Mouse (Mus musculus): ENCODE data around the gene Ufsp2. TPM values are rescaled to one million over a fixed set of nuclear protein-coding genes. Genes with fewer than 3 reads are reported as not detected.
A peak's percentile ranks its signal among the peaks of the same experiment; 100 is the strongest.

Gene Ufsp2
- total and polyA plus RNA-seq, 3 experiments: 3.1 to 131 (median 82.8) TPM

DNA sequence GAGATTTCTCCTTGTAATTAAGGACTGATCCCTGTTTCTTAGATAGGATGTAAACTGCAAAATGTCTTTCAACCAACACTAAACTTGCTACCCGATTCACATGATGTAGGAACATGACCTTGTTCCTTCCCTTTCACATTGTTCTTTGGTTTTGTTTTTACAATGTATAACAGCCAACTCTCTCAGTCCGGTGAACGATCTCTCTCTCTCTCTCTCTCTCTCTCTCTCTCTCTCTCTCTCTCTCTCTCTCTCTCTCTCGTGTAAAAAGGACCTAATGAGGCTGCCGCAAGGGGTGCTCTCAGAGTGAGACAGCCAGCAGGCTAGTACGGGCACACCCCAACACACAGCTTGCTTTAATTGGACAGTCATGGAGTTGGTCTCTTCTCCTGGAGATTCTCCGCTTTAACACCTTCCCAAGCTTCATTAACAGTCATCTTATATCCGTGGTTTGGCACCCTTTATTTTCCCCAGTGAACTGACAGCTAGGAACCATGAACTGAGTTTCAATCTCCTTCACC lies 1.3 kb upstream of the Ufsp2 start:
- DNase-seq (ENCODE audit: low spot score): no peak
- Histone ChIP-seq H3K9me3 (replicated peaks) (peaks cover 10% of the 10 kb centered on the region), H3K4me3 (ENCODE audit: low read depth, low read length) (no peak overlapping the region), H3K36me3 (replicated peaks) (peaks cover 22% of the 10 kb centered on the region), H3K4me1 (ENCODE audit: insufficient read depth, low read depth, low read length) (peaks cover 17% of the 10 kb centered on the region), H3K27me3 (ENCODE audit: insufficient read depth, low read length) (no peaks in the 10 kb centered on the region)
- no peak for ATAC-seq (ENCODE audit: extremely low read depth, insufficient number of reproducible peaks, low FRiP score, poor library complexity, severe bottlenecking)
- TF ChIP-seq CTCF (IDR thresholded peaks at IDR 0.05; ENCODE audit: low read depth, low read length) (no peak), TAL1 (conservative IDR thresholded peaks at IDR 0.05; ENCODE audit: low read depth, low read length) (no peak), POLR2AphosphoS5 (IDR thresholded peaks at IDR 0.05; ENCODE audit: insufficient replicate concordance, low read depth, low read length) (no peak), GATA1 (IDR thresholded peaks at IDR 0.05; ENCODE audit: borderline replicate concordance, low read length) (no peak), GATA2 (IDR thresholded peaks at IDR 0.05; ENCODE audit: borderline replicate concordance, low read depth, low read length) (no peak)

DNA sequence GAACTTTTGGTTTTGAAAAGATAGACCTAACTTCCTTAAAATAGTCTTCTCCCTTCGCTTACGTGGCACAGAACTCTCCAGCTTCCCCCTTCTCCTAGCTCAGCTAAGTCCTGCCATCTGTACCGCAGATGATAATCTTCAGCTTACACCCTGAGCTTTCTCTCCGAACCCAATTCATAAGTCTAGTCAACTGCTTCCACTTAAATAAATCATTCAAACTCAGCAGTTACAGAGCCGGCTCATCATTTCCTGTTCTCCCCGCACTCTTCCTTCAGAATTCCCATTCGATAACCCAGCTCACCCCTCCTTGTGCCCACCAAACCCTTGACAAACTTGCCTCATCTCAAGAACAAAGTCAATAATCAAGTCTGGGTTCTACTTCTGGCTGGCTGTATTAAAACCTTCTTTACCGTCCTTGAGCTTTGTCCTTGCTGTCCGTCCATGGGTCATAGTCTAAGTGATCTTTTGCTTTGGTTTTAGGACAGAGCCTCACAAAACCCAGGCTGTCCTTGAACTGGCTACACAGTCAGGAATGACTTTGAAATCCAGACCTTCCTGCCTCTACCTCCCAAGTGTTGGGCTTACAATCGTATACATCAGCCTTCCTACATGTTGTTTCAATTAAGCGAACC lies 625 bp downstream of the Ufsp2 start:
- peak; percentile 54 for ATAC-seq (ENCODE audit: extremely low read depth, insufficient number of reproducible peaks, low FRiP score, poor library complexity, severe bottlenecking)
- peaks cover 33% of the 10 kb centered on the region for H3K36me3 ChIP-seq (replicated peaks)
- TF ChIP-seq POLR2AphosphoS5 (IDR thresholded peaks at IDR 0.05; ENCODE audit: insufficient replicate concordance, low read depth, low read length) (no peak), CTCF (IDR thresholded peaks at IDR 0.05; ENCODE audit: low read depth, low read length) (no peak), GATA2 (IDR thresholded peaks at IDR 0.05; ENCODE audit: borderline replicate concordance, low read depth, low read length) (no peak)
- H3K4me3 ChIP-seq (ENCODE audit: low read depth, low read length): peak overlapping the region; percentile 78
- no peaks in the 10 kb centered on the region for H3K27me3 ChIP-seq (ENCODE audit: insufficient read depth, low read length)
- H3K9me3 ChIP-seq (replicated peaks): peaks cover 8% of the 10 kb centered on the region
- DNase-seq (ENCODE audit: low spot score): peak; percentile 56
- peaks cover 17% of the 10 kb centered on the region for H3K4me1 ChIP-seq (ENCODE audit: insufficient read depth, low read depth, low read length)

DNA sequence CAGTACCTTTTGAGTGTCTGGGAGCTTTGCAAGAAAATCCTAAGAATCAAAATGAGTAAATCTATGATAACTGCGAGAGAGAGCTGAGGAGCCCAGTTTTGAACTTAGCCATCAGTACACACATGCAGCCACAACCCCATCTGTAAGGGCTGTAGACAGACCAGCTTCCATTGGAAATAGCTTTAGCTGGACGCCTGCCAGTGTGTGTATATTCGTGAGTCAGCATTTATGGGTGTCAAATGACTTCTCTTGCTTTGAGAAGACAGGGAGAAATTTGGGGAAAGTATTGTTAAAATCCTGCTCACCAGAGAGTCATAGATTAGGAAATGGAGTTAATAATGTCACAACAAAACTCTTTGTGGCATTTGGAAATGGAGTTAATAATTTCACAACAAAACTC lies 11.3 kb downstream of the Ufsp2 start:
- Histone ChIP-seq H3K9me3 (replicated peaks) (no peaks in the 10 kb centered on the region), H3K4me3 (ENCODE audit: low read depth, low read length) (no peak overlapping the region), H3K36me3 (replicated peaks) (peaks cover 85% of the 10 kb centered on the region), H3K4me1 (ENCODE audit: insufficient read depth, low read depth, low read length) (peaks cover 8% of the 10 kb centered on the region; the same call in 1 of the 2 replicates), H3K27me3 (ENCODE audit: insufficient read depth, low read length) (no peaks in the 10 kb centered on the region)
- DNase-seq (ENCODE audit: low spot score) (no peak), ATAC-seq (ENCODE audit: extremely low read depth, insufficient number of reproducible peaks, low FRiP score, poor library complexity, severe bottlenecking) (no peak)
- no peak for TF ChIP-seq CTCF (IDR thresholded peaks at IDR 0.05; ENCODE audit: low read depth, low read length)
- no peak for TF ChIP-seq GATA1 (IDR thresholded peaks at IDR 0.05; ENCODE audit: borderline replicate concordance, low read length)
- no peak for TF ChIP-seq GATA2 (IDR thresholded peaks at IDR 0.05; ENCODE audit: borderline replicate concordance, low read depth, low read length)
- TF ChIP-seq POLR2AphosphoS5 (IDR thresholded peaks at IDR 0.05; ENCODE audit: insufficient replicate concordance, low read depth, low read length): no peak
- no peak for TF ChIP-seq TAL1 (conservative IDR thresholded peaks at IDR 0.05; ENCODE audit: low read depth, low read length)

DNA sequence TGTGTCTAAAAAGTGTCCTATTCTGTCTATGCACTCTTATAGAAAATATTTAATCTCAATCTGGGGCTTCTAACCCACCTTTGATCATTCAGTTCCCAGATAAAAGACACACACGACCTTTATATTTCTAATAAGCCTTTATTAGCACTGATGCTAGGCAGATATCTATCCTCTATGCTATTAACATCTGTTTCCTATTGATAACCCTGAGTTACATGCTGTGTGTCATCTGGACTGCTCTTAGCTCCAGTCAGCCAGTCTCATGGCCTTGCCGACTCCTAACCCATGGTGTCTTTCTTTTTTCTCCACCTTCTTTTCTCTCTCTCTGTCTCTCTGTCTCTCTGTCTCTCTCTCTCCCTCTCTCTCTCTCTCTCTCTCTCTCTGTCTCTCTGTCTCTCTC lies 12.9 kb downstream of the Ufsp2 start:
- TF ChIP-seq GATA1 (IDR thresholded peaks at IDR 0.05; ENCODE audit: borderline replicate concordance, low read length) (no peak), CTCF (IDR thresholded peaks at IDR 0.05; ENCODE audit: low read depth, low read length) (no peak), POLR2AphosphoS5 (IDR thresholded peaks at IDR 0.05; ENCODE audit: insufficient replicate concordance, low read depth, low read length) (no peak), GATA2 (IDR thresholded peaks at IDR 0.05; ENCODE audit: borderline replicate concordance, low read depth, low read length) (no peak), TAL1 (conservative IDR thresholded peaks at IDR 0.05; ENCODE audit: low read depth, low read length) (no peak)
- Histone ChIP-seq H3K9me3 (replicated peaks) (no peaks in the 10 kb centered on the region), H3K36me3 (replicated peaks) (peaks cover 76% of the 10 kb centered on the region), H3K27me3 (ENCODE audit: insufficient read depth, low read length) (no peaks in the 10 kb centered on the region), H3K4me1 (ENCODE audit: insufficient read depth, low read depth, low read length) (peaks cover 8% of the 10 kb centered on the region; the same call in 1 of the 2 replicates), H3K4me3 (ENCODE audit: low read depth, low read length) (no peak overlapping the region)
- DNase-seq (ENCODE audit: low spot score): no peak
- ATAC-seq (ENCODE audit: extremely low read depth, insufficient number of reproducible peaks, low FRiP score, poor library complexity, severe bottlenecking): no peak

DNA sequence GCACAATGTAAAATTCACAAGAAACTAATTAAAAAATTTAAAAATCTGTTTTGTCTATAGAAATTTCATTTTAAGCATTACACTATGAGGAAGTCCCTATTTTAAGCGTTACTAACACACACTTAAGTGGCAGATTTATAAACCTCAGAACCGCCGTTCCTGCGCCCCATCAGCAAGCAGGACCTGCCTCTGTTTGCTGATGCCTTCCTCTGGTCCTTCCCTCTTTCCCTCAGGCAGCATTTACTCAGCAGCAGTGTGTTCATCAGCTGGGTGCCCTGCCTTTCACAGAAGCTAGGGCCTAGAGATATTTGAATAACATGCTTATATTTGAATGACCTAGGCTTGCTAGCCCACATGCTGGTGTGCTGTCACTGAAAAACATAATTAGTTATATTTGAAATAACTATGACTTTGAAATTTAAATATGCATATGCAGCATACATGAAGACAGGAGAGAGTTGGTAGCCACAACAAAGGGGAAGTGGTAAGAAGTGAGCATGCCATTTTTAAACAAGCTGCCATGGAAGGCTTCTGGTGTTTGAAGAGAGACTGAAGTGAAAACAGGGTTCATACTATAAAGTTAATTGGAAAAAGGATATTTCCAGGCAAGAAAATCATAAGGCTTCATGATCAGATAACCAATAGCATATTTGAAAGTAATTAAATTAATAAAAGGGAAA lies 15.4 kb downstream of the Ufsp2 start:
- Histone ChIP-seq H3K4me1 (ENCODE audit: insufficient read depth, low read depth, low read length) (peaks cover 8% of the 10 kb centered on the region; the same call in 1 of the 2 replicates), H3K27me3 (ENCODE audit: insufficient read depth, low read length) (no peaks in the 10 kb centered on the region), H3K36me3 (replicated peaks) (peaks cover 72% of the 10 kb centered on the region), H3K4me3 (ENCODE audit: low read depth, low read length) (no peak overlapping the region), H3K9me3 (replicated peaks) (no peaks in the 10 kb centered on the region)
- TF ChIP-seq GATA1 (IDR thresholded peaks at IDR 0.05; ENCODE audit: borderline replicate concordance, low read length) (no peak), CTCF (IDR thresholded peaks at IDR 0.05; ENCODE audit: low read depth, low read length) (no peak), GATA2 (IDR thresholded peaks at IDR 0.05; ENCODE audit: borderline replicate concordance, low read depth, low read length) (no peak), TAL1 (conservative IDR thresholded peaks at IDR 0.05; ENCODE audit: low read depth, low read length) (no peak), POLR2AphosphoS5 (IDR thresholded peaks at IDR 0.05; ENCODE audit: insufficient replicate concordance, low read depth, low read length) (no peak)
- ATAC-seq (ENCODE audit: extremely low read depth, insufficient number of reproducible peaks, low FRiP score, poor library complexity, severe bottlenecking) (no peak), DNase-seq (ENCODE audit: low spot score) (no peak)

DNA sequence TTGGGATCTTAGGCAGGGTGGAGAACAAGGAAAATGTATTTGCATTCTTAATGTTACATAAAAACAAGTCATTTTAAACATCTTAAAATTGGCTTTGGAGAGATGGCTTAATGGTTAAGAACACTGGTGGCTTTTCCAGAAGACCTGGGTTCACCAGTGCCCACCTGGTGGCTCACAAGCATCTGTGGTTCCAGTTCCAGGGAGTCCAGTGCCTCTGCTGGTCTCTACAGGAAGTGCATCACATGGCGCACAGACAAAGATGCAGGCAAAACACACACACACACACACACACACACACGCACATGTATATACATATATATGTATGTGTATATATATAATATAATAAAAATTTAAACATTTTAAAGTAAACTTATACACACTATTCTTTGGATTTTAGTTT lies 18.8 kb downstream of the Ufsp2 start:
- Histone ChIP-seq H3K9me3 (replicated peaks) (no peaks in the 10 kb centered on the region), H3K4me1 (ENCODE audit: insufficient read depth, low read depth, low read length) (peaks cover 19% of the 10 kb centered on the region), H3K4me3 (ENCODE audit: low read depth, low read length) (no peak overlapping the region), H3K36me3 (replicated peaks) (peaks cover 69% of the 10 kb centered on the region), H3K27me3 (ENCODE audit: insufficient read depth, low read length) (no peaks in the 10 kb centered on the region)
- DNase-seq (ENCODE audit: low spot score) (no peak), ATAC-seq (ENCODE audit: extremely low read depth, insufficient number of reproducible peaks, low FRiP score, poor library complexity, severe bottlenecking) (no peak)
- TF ChIP-seq TAL1 (conservative IDR thresholded peaks at IDR 0.05; ENCODE audit: low read depth, low read length): no peak
- no peak for TF ChIP-seq GATA2 (IDR thresholded peaks at IDR 0.05; ENCODE audit: borderline replicate concordance, low read depth, low read length)
- TF ChIP-seq GATA1 (IDR thresholded peaks at IDR 0.05; ENCODE audit: borderline replicate concordance, low read length): no peak
- TF ChIP-seq CTCF (IDR thresholded peaks at IDR 0.05; ENCODE audit: low read depth, low read length): no peak
- TF ChIP-seq POLR2AphosphoS5 (IDR thresholded peaks at IDR 0.05; ENCODE audit: insufficient replicate concordance, low read depth, low read length): no peak

All from G1E (cell line).